Mouse (Mus musculus) embryonic facial prominence, embryonic 12.5 days (tissue): Measurements from ENCODE around the gene Rd3l. TPM values are rescaled to one million over a fixed set of nuclear protein-coding genes. Genes with fewer than 3 reads are reported as not detected.

Source experiments
- ATAC-seq: fragments of 200-750 bp; cut with Nextera tagmentation; 2 replicates; pipeline ENCODE4 v1.8.0; 2017; ENCODE audit not compliant: insufficient number of reproducible peaks, insufficient read depth, low FRiP score, low TSS enrichment
- H3K27ac ChIP-seq: fragments of 300-500 bp; sonication (generic); 2 replicates; pipeline ENCODE4 v1.5.1; 2016; ENCODE audit warnings: mild to moderate bottlenecking
- H3K27me3 ChIP-seq: fragments of 300-500 bp; sonication (generic); 2 replicates; pipeline ENCODE4 v1.6.1; 2016; ENCODE audit warnings: mild to moderate bottlenecking, moderate library complexity
- H3K36me3 ChIP-seq: fragments of 300-500 bp; sonication (generic); 2 replicates; pipeline ENCODE4 v1.6.1; 2016; ENCODE audit warnings: mild to moderate bottlenecking
- H3K4me1 ChIP-seq: fragments of 300-500 bp; sonication (generic); 2 replicates; pipeline ENCODE4 v1.6.1; 2016
- H3K4me2 ChIP-seq: fragments of 300-500 bp; sonication (generic); replicated peaks from 2 replicates; pipeline ENCODE4 v1.6.1; 2016; ENCODE audit warnings: mild to moderate bottlenecking, moderate library complexity
- H3K4me3 ChIP-seq: fragments of 300-500 bp; sonication (generic); 2 replicates; pipeline ENCODE4 v1.5.1; 2016; ENCODE audit warnings: mild to moderate bottlenecking
- H3K9ac ChIP-seq: fragments of 300-500 bp; sonication (generic); 2 replicates; pipeline ENCODE4 v1.6.1; 2016; ENCODE audit warnings: mild to moderate bottlenecking, moderate library complexity
- H3K9me3 ChIP-seq: fragments of 300-500 bp; sonication (generic); 2 replicates; pipeline ENCODE4 v1.6.1; 2016; ENCODE audit warnings: mild to moderate bottlenecking, moderate library complexity
- WGBS: fragments of 180-500 bp; shearing (Covaris S2); methylation state at CpG from one replicate; pipeline ENCODE4 v1.1.7; 2016; 5-methylcytosine and 5-hydroxymethylcytosine counted together
- polyA plus RNA-seq: library from polyadenylated mRNA; unstranded; fragments of >200 nt; fragmentation: Nextera tagmentation; extraction: Ambion mirVana; gene quantifications from 2 replicates; pipeline ENCODE4 v1.2.1, GENCODE M21; 2016

Gene Rd3l
- polyA plus RNA-seq: not detected in 2 replicates

DNA sequence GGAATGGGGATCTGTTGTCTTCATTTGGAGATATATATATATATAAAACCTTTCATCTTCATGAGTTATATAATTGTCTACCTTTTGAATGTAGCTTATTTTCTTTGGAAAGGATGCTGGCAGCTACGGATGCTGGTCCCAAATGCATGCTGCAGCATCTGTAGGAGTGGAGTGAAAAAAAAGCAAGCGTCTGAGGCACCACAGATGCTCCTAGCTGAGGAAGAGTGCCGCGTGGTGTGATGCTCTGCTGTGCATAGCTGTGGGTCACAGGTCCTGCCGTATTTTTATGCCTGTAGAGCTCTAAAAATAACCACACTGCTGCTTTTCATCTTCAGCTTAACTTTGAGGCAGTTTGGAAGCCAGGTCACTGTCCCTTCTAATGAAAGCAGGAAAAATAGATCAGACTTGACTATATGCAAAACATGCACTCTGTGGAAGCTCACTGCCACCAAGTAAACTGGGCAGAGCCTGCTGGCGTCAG, at the start of gene Rd3l:
TSS of gene Rd3l (minus strand) at position 431 of the 481 bp plus-strand sequence.
- Histone ChIP-seq H3K9me3 (no peaks in the 10 kb centered on the region), H3K4me2 (no peak within 1 kb of the TSS), H3K36me3 (no peaks in the 10 kb centered on the region), H3K27me3 (no peaks in the 10 kb centered on the region), H3K4me3 (no peak within 1 kb of the TSS), H3K27ac (no peak within 1 kb of the TSS), H3K4me1 (0 out of 2 replicates have a peak, but pooled peaks cover 6% of the 10 kb centered on the region), H3K9ac (no peak within 1 kb of the TSS)
- 67% methylated on average over 6 of the region's 6 CpGs for WGBS
- no peak for ATAC-seq

GRCm38 (mm10) chr12:112027408-112027807, 46.3 kb upstream of the Rd3l start:
- Histone ChIP-seq H3K27me3 (no peaks in the 10 kb centered on the region), H3K9me3 (no peaks in the 10 kb centered on the region), H3K27ac (no peak overlapping the region), H3K36me3 (no peaks in the 10 kb centered on the region), H3K4me3 (no peak overlapping the region), H3K4me1 (no peaks in the 10 kb centered on the region), H3K4me2 (no peak overlapping the region), H3K9ac (no peak overlapping the region)
- WGBS: 82% methylated on average over 4 of the region's 4 CpGs
- ATAC-seq: no peak

DNA sequence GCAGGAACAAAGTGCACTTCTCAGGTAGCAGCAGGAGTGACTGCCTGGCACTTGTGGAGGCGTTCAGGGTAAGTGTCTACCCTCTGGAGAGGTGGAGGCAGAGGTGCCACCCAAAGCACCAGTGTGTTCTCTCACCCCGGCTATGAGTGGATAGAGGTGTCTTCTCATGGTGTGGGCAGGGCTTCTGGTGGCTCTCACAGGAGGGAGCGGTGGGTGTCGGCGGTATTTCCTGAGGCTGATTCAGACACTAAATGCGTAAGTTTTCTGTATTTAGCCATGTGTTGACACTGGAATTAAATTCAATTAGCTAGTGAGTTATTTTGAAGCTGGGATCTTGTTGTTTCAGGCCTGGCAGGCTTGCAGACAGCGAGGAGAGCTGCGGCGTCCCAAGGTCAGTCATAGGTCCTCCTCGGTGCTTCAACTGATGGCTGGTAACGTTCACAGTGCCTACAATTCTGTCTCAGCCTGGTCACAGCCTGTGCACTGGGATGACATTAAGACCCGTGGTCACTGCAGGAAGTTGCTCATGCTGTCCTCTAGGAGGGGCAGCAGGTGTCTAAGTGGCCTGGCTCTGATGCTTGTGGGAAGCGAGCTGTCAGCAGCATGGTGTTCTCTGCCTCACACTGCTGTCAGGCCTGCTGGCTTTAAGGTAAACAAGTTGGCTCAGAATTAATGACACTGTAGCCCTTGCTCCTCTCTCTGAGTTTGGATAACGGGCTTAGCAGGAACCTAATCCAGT, 45.0 kb upstream of the Rd3l start:
- Histone ChIP-seq H3K36me3 (no peaks in the 10 kb centered on the region), H3K4me2 (no peak overlapping the region), H3K27me3 (no peaks in the 10 kb centered on the region), H3K4me3 (no peak overlapping the region), H3K4me1 (no peaks in the 10 kb centered on the region), H3K9ac (no peak overlapping the region), H3K27ac (no peak overlapping the region), H3K9me3 (0 out of 2 replicates have a peak, but pooled peaks cover 3% of the 10 kb centered on the region)
- ATAC-seq: no peak
- 76% methylated on average over 14 of the region's 14 CpGs for WGBS

DNA sequence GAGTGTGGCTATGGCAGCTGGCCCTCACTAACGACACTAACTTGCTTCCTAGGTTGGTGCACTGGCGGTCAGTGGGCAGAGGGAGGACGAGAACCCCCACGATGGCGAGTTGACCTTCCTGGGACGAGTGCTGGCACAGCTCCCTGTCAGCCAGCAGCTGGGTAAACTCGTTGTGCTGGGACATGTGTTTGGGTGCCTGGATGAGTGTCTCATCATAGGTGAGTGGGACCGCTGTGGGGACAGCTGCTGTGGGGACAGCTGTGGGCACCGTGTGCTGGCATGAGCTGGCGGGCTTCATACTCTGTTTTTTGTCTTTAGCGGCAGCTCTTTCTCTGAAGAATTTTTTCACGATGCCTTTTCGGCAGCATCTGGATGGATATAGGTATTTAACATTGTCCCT, 44.3 kb upstream of the Rd3l start:
- H3K9me3 ChIP-seq: 0 out of 2 replicates have a peak, but pooled peaks cover 3% of the 10 kb centered on the region
- no peaks in the 10 kb centered on the region for H3K36me3 ChIP-seq
- H3K4me2 ChIP-seq: no peak overlapping the region
- ATAC-seq: no peak
- no peaks in the 10 kb centered on the region for H3K4me1 ChIP-seq
- H3K27me3 ChIP-seq: no peaks in the 10 kb centered on the region
- H3K27ac ChIP-seq: no peak overlapping the region
- H3K4me3 ChIP-seq: no peak overlapping the region
- no peak overlapping the region for H3K9ac ChIP-seq
- WGBS: 93% methylated on average over 13 of the region's 13 CpGs

DNA sequence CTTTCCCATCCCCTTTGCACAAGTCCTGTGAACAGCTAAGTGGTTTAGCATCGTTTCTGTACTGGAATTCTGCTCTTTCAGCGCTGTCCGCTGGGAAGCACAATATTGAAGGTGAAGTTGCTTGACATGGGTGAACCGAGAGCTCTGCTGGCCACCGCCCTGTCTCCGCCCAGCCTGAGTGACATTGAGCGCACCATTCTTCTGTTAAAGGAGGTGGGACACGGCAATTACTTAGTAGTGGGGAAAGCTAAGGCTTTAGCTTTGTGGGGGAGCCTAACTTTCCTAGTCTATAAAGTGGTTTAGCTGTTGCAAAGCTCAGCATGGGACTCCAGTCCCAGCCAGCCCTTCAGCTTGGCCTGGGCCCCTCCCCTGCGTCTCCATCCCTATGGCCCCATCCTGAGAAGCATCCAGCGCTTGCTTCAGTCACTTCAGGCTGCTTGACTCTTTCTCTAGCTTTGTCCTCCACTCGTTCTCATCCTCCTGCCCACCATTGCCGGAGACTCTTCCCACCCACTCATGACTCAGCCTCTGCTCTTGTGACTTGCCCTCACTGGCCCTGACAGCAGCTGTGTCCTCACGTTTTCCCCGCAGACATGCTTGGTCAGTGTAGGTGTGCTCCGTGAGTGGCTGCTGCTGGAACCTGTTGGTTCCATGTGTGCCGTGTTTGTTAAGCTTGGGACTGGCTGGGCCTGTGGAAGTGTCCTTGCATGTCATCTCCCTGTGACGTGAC, 43.6 kb upstream of the Rd3l start:
- Histone ChIP-seq H3K9me3 (0 out of 2 replicates have a peak, but pooled peaks cover 3% of the 10 kb centered on the region), H3K4me3 (no peak overlapping the region), H3K27me3 (no peaks in the 10 kb centered on the region), H3K4me2 (no peak overlapping the region), H3K27ac (no peak overlapping the region), H3K9ac (no peak overlapping the region), H3K4me1 (no peaks in the 10 kb centered on the region), H3K36me3 (no peaks in the 10 kb centered on the region)
- no peak for ATAC-seq
- WGBS: 81% methylated on average over 17 of the region's 17 CpGs

- WGBS: 60% methylated on average over 2 of the region's 2 CpGs
Observed at GRCm38 (mm10) chr12:112023306-112023705, 42.2 kb upstream of the Rd3l start.

GRCm38 (mm10) chr12:112016346-112016745, 35.2 kb upstream of the Rd3l start:
- H3K4me1 ChIP-seq: peaks cover 5% of the 10 kb centered on the region; the same call in 1 of the 2 replicates
- ATAC-seq: no peak
- H3K27ac ChIP-seq: 0 out of 2 replicates have a peak overlapping the region, but pooled peaks have one; percentile 9
- no peaks in the 10 kb centered on the region for H3K9me3 ChIP-seq
- no peak overlapping the region for H3K4me3 ChIP-seq
- H3K4me2 ChIP-seq: no peak overlapping the region
- no peaks in the 10 kb centered on the region for H3K36me3 ChIP-seq
- WGBS: 40% methylated on average over 4 of the region's 4 CpGs
- H3K27me3 ChIP-seq: no peaks in the 10 kb centered on the region
- H3K9ac ChIP-seq: no peak overlapping the region

More at GRCm38 (mm10) chr12:112023306-112023705, 42.2 kb upstream of the Rd3l start:
- no peaks in the 10 kb centered on the region for H3K4me1 ChIP-seq
- no peak overlapping the region for H3K27ac ChIP-seq
- H3K4me2 ChIP-seq: no peak overlapping the region
- H3K27me3 ChIP-seq: no peaks in the 10 kb centered on the region
- ATAC-seq: no peak
- no peak overlapping the region for H3K4me3 ChIP-seq
- no peaks in the 10 kb centered on the region for H3K36me3 ChIP-seq
- H3K9ac ChIP-seq: no peak overlapping the region
- H3K9me3 ChIP-seq: 0 out of 2 replicates have a peak, but pooled peaks cover 3% of the 10 kb centered on the region

- Histone ChIP-seq H3K4me3 (peak overlapping the region; percentile 15), H3K9me3 (no peaks in the 10 kb centered on the region), H3K27me3 (no peaks in the 10 kb centered on the region), H3K4me2 (peak overlapping the region; percentile 46), H3K9ac (no peak overlapping the region), H3K27ac (peak overlapping the region; percentile 38; the same call in 1 of the 2 replicates), H3K36me3 (no peaks in the 10 kb centered on the region), H3K4me1 (peaks cover 5% of the 10 kb centered on the region; the same call in 1 of the 2 replicates)
- peak; percentile 72 for ATAC-seq
- WGBS: 22% methylated on average over 14 of the region's 14 CpGs
Observed at GRCm38 (mm10) chr12:112013271-112013801, 32.2 kb upstream of the Rd3l start.

GRCm38 (mm10) chr12:112012511-112013270, 31.6 kb upstream of the Rd3l start:
- Histone ChIP-seq H3K9me3 (no peaks in the 10 kb centered on the region), H3K4me3 (peak overlapping the region; percentile 15), H3K27ac (peak overlapping the region; percentile 58; the same call in 1 of the 2 replicates), H3K27me3 (no peaks in the 10 kb centered on the region), H3K4me1 (peaks cover 5% of the 10 kb centered on the region; the same call in 1 of the 2 replicates), H3K4me2 (peak overlapping the region; percentile 46), H3K9ac (no peak overlapping the region), H3K36me3 (no peaks in the 10 kb centered on the region)
- ATAC-seq: peak; percentile 84
- 26% methylated on average over 12 of the region's 12 CpGs for WGBS

GRCm38 (mm10) chr12:112001223-112001622, 20.1 kb upstream of the Rd3l start:
- no peaks in the 10 kb centered on the region for H3K36me3 ChIP-seq
- H3K27me3 ChIP-seq: no peaks in the 10 kb centered on the region
- H3K9me3 ChIP-seq: no peaks in the 10 kb centered on the region
- no peaks in the 10 kb centered on the region for H3K4me1 ChIP-seq
- no peak overlapping the region for H3K4me2 ChIP-seq
- H3K27ac ChIP-seq: no peak overlapping the region
- H3K9ac ChIP-seq: no peak overlapping the region
- no peak overlapping the region for H3K4me3 ChIP-seq
- ATAC-seq: peak; percentile 47; the same call in 1 of the 2 replicates
- 22% methylated on average over 8 of the region's 8 CpGs for WGBS

DNA sequence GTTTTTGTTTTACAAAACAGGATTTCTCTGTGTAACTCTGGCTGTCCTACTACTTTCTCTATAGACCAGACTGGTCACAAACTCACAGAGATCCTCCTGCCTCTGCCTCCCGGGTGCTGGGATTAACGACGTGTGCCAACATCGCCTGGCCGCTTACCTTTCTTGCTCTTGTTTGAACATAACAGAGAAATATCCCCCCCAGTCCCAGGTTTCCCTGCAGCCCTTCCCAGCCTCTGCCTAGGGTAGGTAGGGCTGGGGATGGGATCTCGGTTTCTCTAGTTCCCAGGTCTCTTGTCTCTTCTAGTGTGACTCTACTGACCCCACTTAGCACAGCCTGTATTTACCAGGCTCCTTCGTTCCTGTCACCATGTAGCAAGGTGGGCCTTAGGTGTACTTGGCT, 18.6 kb upstream of the Rd3l start:
- Histone ChIP-seq H3K9ac (no peak overlapping the region), H3K4me3 (no peak overlapping the region), H3K4me2 (no peak overlapping the region), H3K36me3 (no peaks in the 10 kb centered on the region), H3K9me3 (no peaks in the 10 kb centered on the region), H3K4me1 (no peaks in the 10 kb centered on the region), H3K27me3 (no peaks in the 10 kb centered on the region), H3K27ac (no peak overlapping the region)
- ATAC-seq: no peak
- WGBS: 92% methylated on average over 7 of the region's 7 CpGs
